Mouse (Mus musculus) ES-E14 (cell line): Measurements from ENCODE around the gene Ccdc170. TPM values are rescaled to one million over a fixed set of nuclear protein-coding genes. Genes with fewer than 3 reads are reported as not detected.

Experiments used
- DNase-seq: peaks from one replicate; pipeline ENCODE4 v3.0.0-alpha.2; 2013; ENCODE audit warnings: low read depth, low spot score
- H3K27ac ChIP-seq: 2 replicates; pipeline ENCODE4 v1.5.1; 2012; ENCODE audit warnings: low read depth, mild to moderate bottlenecking, low read length, moderate library complexity, mixed read lengths; ENCODE audit not compliant: poor library complexity, insufficient read depth, severe bottlenecking
- H3K36me3 ChIP-seq: 2 replicates; pipeline ENCODE4 v1.6.1; 2012; ENCODE audit warnings: mild to moderate bottlenecking, low read length, moderate library complexity, mixed read lengths; ENCODE audit not compliant: control insufficient read depth, poor library complexity, insufficient read depth, severe bottlenecking
- H3K4me1 ChIP-seq, 2 experiments: fragments of 150-350 bp in 1 of 2; sonication (generic) in 1 of 2; 2 replicates each; pipeline ENCODE4 v1.6.1; 2012; ENCODE audit warnings: low read length in 2 of 2, mild to moderate bottlenecking in 1 of 2, mixed read lengths in 1 of 2; ENCODE audit not compliant: control insufficient read depth in 2 of 2, insufficient read depth in 2 of 2, poor library complexity in 1 of 2
- H3K4me3 ChIP-seq, 2 experiments: fragments of 150-350 bp in 1 of 2; sonication (generic) in 1 of 2; 2 replicates each; pipeline ENCODE4 v1.5.1; 2012; ENCODE audit warnings: low read length in 2 of 2, low read depth in 1 of 2, mild to moderate bottlenecking in 1 of 2, mixed read lengths in 1 of 2; ENCODE audit not compliant: insufficient read depth in 1 of 2, poor library complexity in 1 of 2, severe bottlenecking in 1 of 2
- H3K9ac ChIP-seq: 2 replicates; pipeline ENCODE4 v1.6.1; 2012; ENCODE audit warnings: low read depth, mild to moderate bottlenecking, low read length, mixed read lengths; ENCODE audit not compliant: poor library complexity, insufficient read depth, severe bottlenecking
- H3K9me3 ChIP-seq: fragments of 150-350 bp; sonication (generic); 2 replicates; pipeline ENCODE4 v1.6.1; 2012; ENCODE audit warnings: low read depth, mild to moderate bottlenecking, low read length; ENCODE audit not compliant: control insufficient read depth, insufficient read depth
- CHD2 ChIP-seq: IDR thresholded peaks from 2 replicates; pipeline ENCODE4 v1.6.1; 2014; ENCODE audit warnings: mild to moderate bottlenecking, low read depth, low read length, inconsistent platforms
- HCFC1 ChIP-seq: IDR thresholded peaks from 2 replicates; pipeline ENCODE4 v1.6.1; 2012; ENCODE audit warnings: low read length, inconsistent platforms, borderline replicate concordance; ENCODE audit not compliant: insufficient read depth
- MAFK ChIP-seq: IDR thresholded peaks from 2 replicates; pipeline ENCODE4 v1.6.1; 2014; ENCODE audit warnings: mild to moderate bottlenecking, low read depth, low read length, inconsistent platforms; ENCODE audit not compliant: insufficient read depth
- ZC3H11A ChIP-seq: IDR thresholded peaks from 2 replicates; pipeline ENCODE4 v1.6.1; 2012; ENCODE audit warnings: low read depth, mild to moderate bottlenecking, inconsistent platforms, low read length, borderline replicate concordance
- ZNF384 ChIP-seq: IDR thresholded peaks from 2 replicates; pipeline ENCODE4 v1.6.1; 2012; ENCODE audit warnings: low read depth, low read length, inconsistent platforms
- in situ Hi-C, 2 experiments: fragments of 600-800 bp; cut with MboI; formaldehyde crosslinking; loops; one replicate each; pipeline ENCODE4 v1.15.1; 2025; ENCODE audit warnings: low sequenced_read_pairs in 2 of 2, inconsistent platforms in 1 of 2; ENCODE audit not compliant: unreplicated experiment in 2 of 2
- total RNA-seq: library from RNA; depleted of rRNA; stranded (reverse); fragments of 300-350 nt; gene quantifications from 2 replicates; pipeline ENCODE4 v1.2.3, GENCODE M21; 2012

Gene Ccdc170
- total RNA-seq, 1 experiment = 0.22 TPM

DNA sequence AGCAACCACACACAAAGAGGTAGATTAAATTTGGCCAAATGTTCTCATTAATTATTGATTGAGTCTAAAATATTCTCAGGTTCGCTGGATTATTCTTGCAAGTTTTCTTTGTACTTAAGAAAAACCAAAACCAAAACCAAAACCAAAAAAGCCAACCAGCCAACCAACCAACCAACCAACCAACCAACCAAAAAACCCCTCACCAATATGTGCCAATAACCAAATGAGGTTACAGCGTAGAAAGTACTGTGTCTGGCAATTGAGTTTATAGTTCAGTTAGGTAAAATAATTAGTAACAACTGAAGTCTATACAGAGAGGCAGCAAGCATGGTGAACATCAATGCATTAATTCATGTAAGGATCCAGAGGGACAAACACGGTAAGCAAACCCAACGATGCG is 7.6 kb downstream of the Ccdc170 start:
- Histone ChIP-seq H3K9ac (no peak overlapping the region), H3K4me1 (peaks cover 7 to 9% of the 10 kb centered on the region in 2 experiments; a peak in 3 of 4 replicates), H3K9me3 (no peaks in the 10 kb centered on the region), H3K36me3 (no peaks in the 10 kb centered on the region), H3K4me3 (no peak overlapping the region), H3K27ac (no peak overlapping the region)
- no peak for DNase-seq
- TF ChIP-seq CHD2 (no peak), HCFC1 (no peak), ZNF384 (no peak), MAFK (no peak), ZC3H11A (no peak)
- in situ Hi-C loops = no loop called here

- no peak overlapping the region for H3K9ac ChIP-seq
- H3K4me3 ChIP-seq = no peak overlapping the region
- peak overlapping the region; percentile 2; the same call in 1 of the 2 replicates for H3K27ac ChIP-seq
- DNase-seq = no peak
- TF ChIP-seq ZC3H11A = no peak
- TF ChIP-seq ZNF384 = no peak
- no peak for TF ChIP-seq CHD2
- TF ChIP-seq HCFC1 = no peak
- peaks cover 5 to 9% of the 10 kb centered on the region in 2 experiments; a peak in 2 of 4 replicates for H3K4me1 ChIP-seq
- no peaks in the 10 kb centered on the region for H3K36me3 ChIP-seq
- H3K9me3 ChIP-seq = no peaks in the 10 kb centered on the region
- in situ Hi-C loops = no loop called here
Measured at GRCm38 (mm10) chr10:4491281-4491680, 9.0 kb downstream of the Ccdc170 start.

GRCm38 (mm10) chr10:4492045-4492444 is 9.7 kb downstream of the Ccdc170 start:
- Histone ChIP-seq H3K4me3 (no peak overlapping the region), H3K9me3 (no peaks in the 10 kb centered on the region), H3K36me3 (no peaks in the 10 kb centered on the region), H3K4me1 (peaks cover 5 to 6% of the 10 kb centered on the region in 2 experiments; a peak in 2 of 4 replicates), H3K27ac (0 out of 2 replicates have a peak overlapping the region, but pooled peaks have one; percentile 36), H3K9ac (no peak overlapping the region)
- DNase-seq = no peak
- in situ Hi-C loops = no loop called here
- no peak for TF ChIP-seq MAFK

DNA sequence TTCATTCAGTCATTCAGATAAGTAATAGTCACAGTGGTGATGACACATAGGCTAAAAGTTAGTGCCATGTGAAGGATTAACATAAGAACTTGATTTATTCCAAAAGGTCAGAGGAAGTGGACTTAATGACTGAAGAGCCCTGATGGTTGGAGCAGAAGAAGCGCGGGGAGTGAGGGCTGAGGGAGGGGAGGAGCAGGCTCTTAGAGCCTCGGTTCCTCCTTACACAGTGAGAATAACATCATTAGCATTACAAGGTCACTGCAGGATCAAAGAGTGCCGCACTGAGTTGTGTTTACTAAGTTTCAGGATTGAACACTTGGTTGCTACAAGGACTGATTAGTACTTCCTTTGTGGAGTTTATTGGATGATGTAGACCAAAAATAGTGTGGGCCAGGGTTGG is 10.6 kb downstream of the Ccdc170 start:
- H3K9ac ChIP-seq = no peak overlapping the region
- peak; percentile 80 for DNase-seq
- peaks cover 5 to 6% of the 10 kb centered on the region in 2 experiments; a peak in 2 of 4 replicates for H3K4me1 ChIP-seq
- in situ Hi-C loops = no loop called here
- H3K9me3 ChIP-seq = no peaks in the 10 kb centered on the region
- no peak for TF ChIP-seq CHD2
- no peak for TF ChIP-seq ZNF384
- TF ChIP-seq HCFC1 = no peak
- TF ChIP-seq ZC3H11A = no peak
- TF ChIP-seq MAFK = no peak
- H3K27ac ChIP-seq = no peak overlapping the region
- no peak overlapping the region for H3K4me3 ChIP-seq
- no peaks in the 10 kb centered on the region for H3K36me3 ChIP-seq

DNA sequence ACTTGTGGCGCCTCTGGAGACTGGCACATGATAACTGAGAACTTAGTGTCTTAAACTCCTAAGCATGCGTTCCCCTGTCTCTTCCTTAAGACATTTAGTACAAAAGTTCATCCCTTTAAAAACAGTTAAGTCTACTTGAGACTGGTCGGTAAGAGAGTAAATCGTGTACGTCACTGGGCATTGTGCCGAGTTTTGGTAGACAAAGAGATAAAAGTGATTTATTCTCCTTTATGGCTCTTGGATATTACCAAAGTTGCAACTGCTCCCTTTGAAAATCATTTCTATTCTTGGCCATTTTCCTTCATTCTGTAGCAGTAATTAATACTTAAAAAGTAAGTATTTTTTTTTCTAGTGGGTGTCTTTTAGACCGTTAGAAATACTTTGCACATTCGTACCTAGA is 20.9 kb downstream of the Ccdc170 start:
- Histone ChIP-seq H3K9ac (no peak overlapping the region), H3K36me3 (no peaks in the 10 kb centered on the region), H3K4me1 (no peaks in the 10 kb centered on the region), H3K9me3 (no peaks in the 10 kb centered on the region), H3K27ac (no peak overlapping the region), H3K4me3 (no peak overlapping the region)
- in situ Hi-C loops = no loop called here
- TF ChIP-seq CHD2 = no peak
- no peak for TF ChIP-seq ZNF384
- no peak for TF ChIP-seq HCFC1
- no peak for DNase-seq
